Mouse (Mus musculus): ENCODE results near the gene Pou1f1.
A peak's percentile ranks its signal among the peaks of the same experiment; 100 is the strongest.

DNA sequence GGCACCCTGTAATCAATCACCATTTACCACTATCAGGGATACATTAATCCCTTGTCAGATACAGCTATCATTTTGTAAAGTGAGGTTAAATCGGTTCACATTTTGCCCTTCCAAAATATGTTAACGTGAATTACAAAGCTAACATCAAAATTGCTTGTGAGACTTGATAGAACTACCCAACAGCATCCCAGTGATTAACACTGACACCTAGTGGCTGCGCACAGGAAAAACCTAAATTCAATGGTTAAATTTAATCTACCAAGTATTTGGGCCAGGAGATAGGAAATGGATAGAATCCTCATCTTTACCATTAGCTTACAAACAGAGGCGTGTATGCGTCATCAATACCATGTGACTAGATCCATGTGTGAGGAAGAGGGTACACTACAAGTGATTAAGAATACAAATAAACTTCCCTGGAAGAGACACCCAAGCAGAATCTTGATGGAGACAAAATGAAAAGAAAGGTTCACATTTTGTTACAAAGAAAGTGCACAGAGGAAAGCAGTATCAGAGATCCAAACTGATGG is 47.8 kb upstream of the Pou1f1 start:
- peak; percentile 75 for TF ChIP-seq CTCF (IDR thresholded peaks at IDR 0.05; ENCODE audit: low read depth)
- no peak for TF ChIP-seq EP300 (IDR thresholded peaks at IDR 0.05; ENCODE audit: low read depth)

All from liver, postnatal 0 days (tissue).